Mouse (Mus musculus) forebrain, embryonic 11.5 days (tissue): ENCODE results near the gene Ttc25. TPM values are rescaled to one million over a fixed set of nuclear protein-coding genes. Genes with fewer than 3 reads are reported as not detected.

ENCODE experiments used
- ATAC-seq: fragments of 200-750 bp; cut with Nextera tagmentation; replicated peaks from 2 replicates; pipeline ENCODE4 v1.8.0; 2017; ENCODE audit warnings: moderate TSS enrichment; ENCODE audit not compliant: low FRiP score
- DNase-seq: peaks from one replicate; pipeline ENCODE4 v3.0.0-alpha.2; 2017; ENCODE audit warnings: low spot score
- H3K27ac ChIP-seq: fragments of 300-500 bp; sonication (generic); 2 replicates; pipeline ENCODE4 v1.5.1; 2014; ENCODE audit warnings: low read depth, low read length
- H3K27me3 ChIP-seq: fragments of 300-500 bp; sonication (generic); 2 replicates; pipeline ENCODE4 v1.6.1; 2014; ENCODE audit warnings: mild to moderate bottlenecking, low read length, mixed read lengths; ENCODE audit not compliant: control insufficient read depth, insufficient read depth
- H3K36me3 ChIP-seq: fragments of 300-500 bp; sonication (generic); 2 replicates; pipeline ENCODE4 v1.6.1; 2014; ENCODE audit warnings: mild to moderate bottlenecking, low read length, moderate library complexity, mixed read lengths; ENCODE audit not compliant: control insufficient read depth, insufficient read depth
- H3K4me1 ChIP-seq: fragments of 300-500 bp; sonication (generic); replicated peaks from 2 replicates; pipeline ENCODE4 v1.6.1; 2014; ENCODE audit warnings: low read length, mixed read lengths; ENCODE audit not compliant: control insufficient read depth, insufficient read depth
- H3K4me2 ChIP-seq: fragments of 300-500 bp; sonication (generic); 2 replicates; pipeline ENCODE4 v1.6.1; 2014; ENCODE audit warnings: low read depth, mild to moderate bottlenecking, low read length, moderate library complexity, mixed read lengths; ENCODE audit not compliant: severe bottlenecking
- H3K4me3 ChIP-seq: fragments of 300-500 bp; sonication (generic); 2 replicates; pipeline ENCODE4 v1.5.1; 2014; ENCODE audit warnings: low read depth, low read length
- H3K9ac ChIP-seq: fragments of 300-500 bp; sonication (generic); 2 replicates; pipeline ENCODE4 v1.6.1; 2014; ENCODE audit warnings: low read length
- H3K9me3 ChIP-seq: fragments of 300-500 bp; sonication (generic); 2 replicates; pipeline ENCODE4 v1.6.1; 2016; ENCODE audit warnings: low read length, mixed read lengths; ENCODE audit not compliant: control insufficient read depth
- WGBS: fragments of 180-500 bp; shearing (Covaris S2); extraction: QIAGEN DNeasy Blood & Tissue Kit; methylation state at CpG from one replicate; pipeline ENCODE4 v1.1.7; 2014; 5-methylcytosine and 5-hydroxymethylcytosine counted together
- polyA plus RNA-seq: library from polyadenylated mRNA; unstranded; fragments of >200 nt; fragmentation: Nextera tagmentation; extraction: Ambion mirVana; gene quantifications from 2 replicates; pipeline ENCODE4 v1.2.1, GENCODE M21; 2014

Gene Ttc25
- polyA plus RNA-seq, 1 experiment from 2014 or later: 1.9 TPM

GRCm38 (mm10) chr11:100592346-100593046 is 47.1 kb downstream of the Ttc25 start:
- H3K9me3 ChIP-seq: no peaks in the 10 kb centered on the region
- H3K9ac ChIP-seq: no peak overlapping the region
- H3K27me3 ChIP-seq: no peaks in the 10 kb centered on the region
- ATAC-seq (no peak), DNase-seq (no peak)
- no peak overlapping the region for H3K27ac ChIP-seq
- H3K4me3 ChIP-seq: no peak overlapping the region
- no peaks in the 10 kb centered on the region for H3K4me1 ChIP-seq
- 92% methylated on average over 11 of the region's 11 CpGs for WGBS
- no peak overlapping the region for H3K4me2 ChIP-seq
- peaks cover 22% of the 10 kb centered on the region for H3K36me3 ChIP-seq

DNA sequence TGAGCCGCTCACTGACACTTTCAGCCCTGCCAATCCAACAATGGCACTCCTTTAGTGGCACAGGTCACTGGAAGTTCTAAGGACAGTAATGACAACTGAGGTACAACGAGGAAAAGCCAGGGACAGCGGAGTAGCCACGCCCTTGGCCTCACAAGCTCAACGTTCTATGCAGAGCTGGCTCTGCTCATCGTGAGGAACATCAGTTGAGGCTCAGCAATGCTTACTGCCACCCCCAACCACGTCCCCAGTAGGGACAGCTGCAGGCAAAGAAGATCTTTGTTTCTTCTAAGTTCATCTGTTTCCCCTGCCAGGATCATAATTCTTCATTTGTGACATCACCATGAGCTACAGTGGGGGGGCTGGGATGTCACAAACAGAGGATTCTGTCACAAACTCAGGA is 49.2 kb downstream of the Ttc25 start:
- Histone ChIP-seq H3K9me3 (no peaks in the 10 kb centered on the region), H3K27me3 (no peaks in the 10 kb centered on the region), H3K27ac (no peak overlapping the region), H3K9ac (no peak overlapping the region), H3K4me3 (no peak overlapping the region), H3K4me2 (no peak overlapping the region), H3K36me3 (peaks cover 31% of the 10 kb centered on the region), H3K4me1 (no peaks in the 10 kb centered on the region)
- WGBS: 93% methylated on average over 7 of the region's 7 CpGs
- ATAC-seq (no peak), DNase-seq (no peak)

GRCm38 (mm10) chr11:100595533-100595932 is 50.1 kb downstream of the Ttc25 start:
- Histone ChIP-seq H3K4me2 (no peak overlapping the region), H3K9me3 (no peaks in the 10 kb centered on the region), H3K36me3 (peaks cover 31% of the 10 kb centered on the region), H3K4me3 (no peak overlapping the region), H3K27me3 (no peaks in the 10 kb centered on the region), H3K4me1 (no peaks in the 10 kb centered on the region), H3K9ac (no peak overlapping the region), H3K27ac (no peak overlapping the region)
- no peak for DNase-seq
- ATAC-seq: no peak
- WGBS: 88% methylated on average over 4 of the region's 4 CpGs

DNA sequence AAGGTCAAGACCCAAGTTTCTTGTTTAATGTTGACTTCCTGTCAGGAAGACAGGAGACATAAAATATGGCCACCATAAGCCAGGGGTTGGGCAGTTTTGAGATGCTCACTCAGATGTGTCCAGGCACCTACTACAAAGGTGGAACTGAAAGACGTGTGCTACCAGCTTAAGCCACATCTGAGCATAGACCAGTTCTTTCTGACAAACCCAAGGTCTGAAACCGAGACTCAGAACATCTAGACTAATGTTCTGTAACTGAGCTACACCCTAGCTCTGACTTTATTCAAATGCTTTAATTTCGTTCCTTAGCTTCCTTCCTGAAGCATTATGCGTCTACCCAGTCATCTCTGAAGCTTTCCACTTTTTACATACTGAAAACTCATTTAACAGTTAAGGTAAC is 52.7 kb downstream of the Ttc25 start:
- Histone ChIP-seq H3K36me3 (peaks cover 25% of the 10 kb centered on the region; the same call in 1 of the 2 replicates), H3K4me2 (no peak overlapping the region), H3K4me3 (no peak overlapping the region), H3K9me3 (no peaks in the 10 kb centered on the region), H3K4me1 (no peaks in the 10 kb centered on the region), H3K27ac (no peak overlapping the region), H3K27me3 (no peaks in the 10 kb centered on the region), H3K9ac (no peak overlapping the region)
- WGBS: 93% methylated on average over 4 of the region's 4 CpGs
- DNase-seq (no peak), ATAC-seq (no peak)

DNA sequence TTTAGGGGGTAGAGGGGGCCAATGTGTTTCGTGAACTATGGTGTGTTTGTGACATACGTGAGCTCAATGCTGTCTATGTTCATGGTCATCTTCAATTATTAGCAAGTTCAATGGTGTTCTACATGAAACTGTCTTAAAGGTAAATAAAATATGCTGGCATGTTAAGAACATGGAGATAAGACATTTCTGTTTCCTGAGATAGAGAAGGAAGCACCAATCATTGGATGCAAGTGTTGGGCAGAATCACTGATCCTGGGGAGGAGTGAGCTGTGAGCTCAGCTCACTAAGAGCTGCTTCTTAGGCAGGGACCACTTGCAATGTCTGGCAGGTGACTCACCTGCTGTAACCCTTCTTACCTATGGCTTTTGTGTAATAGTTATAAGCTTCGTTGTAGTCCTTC is 56.0 kb downstream of the Ttc25 start:
- DNase-seq (no peak), ATAC-seq (no peak)
- no peaks in the 10 kb centered on the region for H3K9me3 ChIP-seq
- no peaks in the 10 kb centered on the region for H3K4me1 ChIP-seq
- H3K4me3 ChIP-seq: no peak overlapping the region
- WGBS: 98% methylated on average over 3 of the region's 3 CpGs
- H3K4me2 ChIP-seq: no peak overlapping the region
- H3K36me3 ChIP-seq: peaks cover 23% of the 10 kb centered on the region; the same call in 1 of the 2 replicates
- H3K27ac ChIP-seq: no peak overlapping the region
- no peak overlapping the region for H3K9ac ChIP-seq
- H3K27me3 ChIP-seq: no peaks in the 10 kb centered on the region

GRCm38 (mm10) chr11:100603155-100603554 is 57.7 kb downstream of the Ttc25 start:
- Histone ChIP-seq H3K36me3 (peaks cover 14% of the 10 kb centered on the region; the same call in 1 of the 2 replicates), H3K4me2 (no peak overlapping the region), H3K4me1 (no peaks in the 10 kb centered on the region), H3K4me3 (no peak overlapping the region), H3K9ac (no peak overlapping the region), H3K27ac (no peak overlapping the region), H3K9me3 (no peaks in the 10 kb centered on the region), H3K27me3 (no peaks in the 10 kb centered on the region)
- DNase-seq: no peak
- WGBS: 94% methylated on average over 9 of the region's 9 CpGs
- ATAC-seq: no peak

- H3K9ac ChIP-seq: no peak overlapping the region
- DNase-seq: no peak
- no peak overlapping the region for H3K4me3 ChIP-seq
- peaks cover 10% of the 10 kb centered on the region; the same call in 1 of the 2 replicates for H3K36me3 ChIP-seq
- H3K9me3 ChIP-seq: no peaks in the 10 kb centered on the region
- no peak overlapping the region for H3K4me2 ChIP-seq
- 91% methylated on average over 8 of the region's 8 CpGs for WGBS
- ATAC-seq: no peak
- H3K27me3 ChIP-seq: no peaks in the 10 kb centered on the region
- H3K27ac ChIP-seq: no peak overlapping the region
- H3K4me1 ChIP-seq: no peaks in the 10 kb centered on the region
Observed at GRCm38 (mm10) chr11:100603813-100604212, 58.4 kb downstream of the Ttc25 start.

DNA sequence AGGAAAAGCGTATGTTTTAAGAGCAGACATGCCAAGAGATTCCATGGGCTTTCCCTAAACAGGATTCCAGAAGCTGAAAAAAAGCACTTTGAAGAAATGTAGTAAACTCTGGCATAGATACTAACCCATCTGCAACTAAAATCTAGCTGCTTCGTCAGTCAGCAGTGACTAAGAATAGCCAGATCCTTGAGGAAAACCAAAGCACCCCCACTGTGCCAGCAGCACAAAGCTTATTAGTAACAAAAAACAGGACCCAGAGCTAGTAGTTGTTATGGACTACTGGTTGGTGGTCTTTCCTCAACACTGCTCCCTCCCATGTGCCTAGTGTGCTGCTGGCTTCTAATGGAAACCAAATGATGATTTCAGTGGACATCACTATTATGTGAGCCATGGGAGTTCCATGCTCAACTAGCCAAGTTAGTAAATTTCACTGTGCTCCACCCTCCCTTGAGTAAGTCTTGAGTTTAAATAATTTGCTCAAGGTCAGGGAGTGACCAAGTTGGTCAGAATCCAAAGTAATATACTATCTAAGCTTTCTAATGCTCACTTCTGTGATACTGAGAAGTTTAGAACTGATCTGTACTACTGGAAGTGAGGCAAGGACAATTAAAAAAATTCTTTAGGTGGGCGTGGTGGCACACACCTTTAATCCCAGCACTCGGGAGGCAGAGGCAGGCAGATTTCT is 59.1 kb downstream of the Ttc25 start:
- no peak for ATAC-seq
- H3K27ac ChIP-seq: no peak overlapping the region
- no peak for DNase-seq
- no peaks in the 10 kb centered on the region for H3K4me1 ChIP-seq
- no peak overlapping the region for H3K4me2 ChIP-seq
- peaks cover 3% of the 10 kb centered on the region; the same call in 1 of the 2 replicates for H3K36me3 ChIP-seq
- H3K27me3 ChIP-seq: no peaks in the 10 kb centered on the region
- no peaks in the 10 kb centered on the region for H3K9me3 ChIP-seq
- no peak overlapping the region for H3K4me3 ChIP-seq
- H3K9ac ChIP-seq: no peak overlapping the region
- WGBS: 86% methylated on average over 4 of the region's 4 CpGs
